Mouse (Mus musculus) lung, adult 2 months (tissue): ENCODE measurements around the gene Cyfip1.

Experiments used
- CTCF ChIP-seq: fragments of 200-500 bp; IDR thresholded peaks from 2 replicates; pipeline ENCODE4 v1.5.1; 2011; ENCODE audit warnings: mild to moderate bottlenecking, low read length, control low read depth; ENCODE audit not compliant: insufficient read depth
- POLR2A ChIP-seq: fragments of 200-500 bp; IDR thresholded peaks from 2 replicates; pipeline ENCODE4 v1.6.1; 2011; ENCODE audit warnings: low read depth, mild to moderate bottlenecking, control low read depth, low read length, borderline replicate concordance; ENCODE audit errors: extremely low read depth

GRCm38 (mm10) chr7:55928649-55929048, 87.1 kb downstream of the Cyfip1 start:
- TF ChIP-seq CTCF: no peak
- no peak for TF ChIP-seq POLR2A
